Comparison of ENCODE assay signal across 13 mouse cellular contexts in genomic region chr14:32016466-32016865, GRCm38 (mm10). TPM values are rescaled to one million over a fixed set of nuclear protein-coding genes. Genes with fewer than 3 reads are reported as not detected.
DNase-seq lines count a peak whose midpoint lies in the region; ATAC-seq and TF ChIP-seq lines count a peak whose summit lies in the region.
"Had no signal": no experiment of that assay in that cellular context is flagged by ENCODE, and none has a peak within 500 bp of the region (broad histone marks: within the 10 kb centered on the region; RNA-seq: fewer than 3 reads in every experiment).

No protein-coding gene starts in this region.

- no peak overlapping the region for H3K9ac ChIP-seq in hindbrain, embryonic 13.5 days
- no peak overlapping the region for H3K9ac ChIP-seq in limb, embryonic 15.5 days
- no peak overlapping the region for H3K9ac ChIP-seq in neural tube, embryonic 14.5 days (replicated peaks; ENCODE audit: low read depth, low read length)
- no peak overlapping the region for H3K9ac ChIP-seq in heart, embryonic 11.5 days (ENCODE audit: low read depth, low read length)

- TF ChIP-seq CTCF in layer of hippocampus, adult 2 months (conservative IDR thresholded peaks at IDR 0.05), result no peak

- H3K36me3 ChIP-seq in hindbrain, embryonic 13.5 days, result no peaks in the 10 kb centered on the region
- no peaks in the 10 kb centered on the region for H3K36me3 ChIP-seq in limb, embryonic 15.5 days
- no peaks in the 10 kb centered on the region for H3K36me3 ChIP-seq in neural tube, embryonic 14.5 days (ENCODE audit: control insufficient read depth, insufficient read depth, low read length)
- no peaks in the 10 kb centered on the region for H3K36me3 ChIP-seq in heart, embryonic 11.5 days (ENCODE audit: control insufficient read depth, insufficient read depth, low read length)
- H3K36me3 ChIP-seq: heart, embryonic 10.5 days had no signal

- no peak for DNase-seq in layer of hippocampus, adult 2 months (ENCODE audit: low spot score in 2 of 2)
- no peak for DNase-seq in layer of hippocampus, adult 8-10 months (ENCODE audit: low spot score in 2 of 2)
- no peak for DNase-seq in retina, embryonic 14.5 days (ENCODE audit: low spot score)
- DNase-seq in layer of hippocampus, postnatal 10 days (ENCODE audit: low spot score in 2 of 2), result no peak
- DNase-seq: gastrocnemius, postnatal 10 days; spleen, adult 18-20 months had no signal

- peak overlapping the region; percentile 82 for H3K27ac ChIP-seq in layer of hippocampus, adult 2 months
- peak overlapping the region; percentile 88 for H3K27ac ChIP-seq in hindbrain, embryonic 13.5 days
- H3K27ac ChIP-seq in limb, embryonic 15.5 days, result peak overlapping the region; percentile 76
- peak overlapping the region; percentile 69 for H3K27ac ChIP-seq in neural tube, embryonic 14.5 days (ENCODE audit: low read depth, low read length)
- no peak overlapping the region for H3K27ac ChIP-seq in heart, embryonic 11.5 days (ENCODE audit: low read depth, low read length)
- H3K27ac ChIP-seq: macrophage had no signal

- H3K4me3 ChIP-seq in layer of hippocampus, adult 2 months, result no peak overlapping the region
- no peak overlapping the region for H3K4me3 ChIP-seq in hindbrain, embryonic 13.5 days
- H3K4me3 ChIP-seq in limb, embryonic 15.5 days, result no peak overlapping the region
- H3K4me3 ChIP-seq in neural tube, embryonic 14.5 days (ENCODE audit: low read depth, low read length), result no peak overlapping the region
- H3K4me3 ChIP-seq in heart, embryonic 11.5 days (ENCODE audit: low read depth, low read length), result no peak overlapping the region
- H3K4me3 ChIP-seq: heart, embryonic 10.5 days had no signal

- H3K9me3 ChIP-seq in hindbrain, embryonic 13.5 days, result no peaks in the 10 kb centered on the region
- no peaks in the 10 kb centered on the region for H3K9me3 ChIP-seq in limb, embryonic 15.5 days
- H3K9me3 ChIP-seq in neural tube, embryonic 14.5 days (ENCODE audit: control insufficient read depth, low read length), result no peaks in the 10 kb centered on the region
- no peaks in the 10 kb centered on the region for H3K9me3 ChIP-seq in heart, embryonic 11.5 days (replicated peaks; ENCODE audit: control insufficient read depth, low read length)
- H3K9me3 ChIP-seq: heart, embryonic 10.5 days had no signal

- no peak for ATAC-seq in hindbrain, embryonic 13.5 days (ENCODE audit: low FRiP score)
- no peak for ATAC-seq in limb, embryonic 15.5 days (ENCODE audit: insufficient number of reproducible peaks, low FRiP score, low TSS enrichment, low read depth)
- peak; percentile 7; the same call in 1 of the 2 replicates for ATAC-seq in neural tube, embryonic 14.5 days (ENCODE audit: low read depth)
- no peak for ATAC-seq in heart, embryonic 11.5 days (replicated peaks; ENCODE audit: insufficient number of reproducible peaks, low FRiP score, low TSS enrichment)

- H3K4me1 ChIP-seq in hindbrain, embryonic 13.5 days (replicated peaks), result peaks cover 19% of the 10 kb centered on the region
- H3K4me1 ChIP-seq in limb, embryonic 15.5 days, result peaks cover 27% of the 10 kb centered on the region
- 0 out of 2 replicates have a peak, but pooled peaks cover 5% of the 10 kb centered on the region for H3K4me1 ChIP-seq in neural tube, embryonic 14.5 days (ENCODE audit: control insufficient read depth, insufficient read depth, low read length)
- H3K4me1 ChIP-seq in heart, embryonic 11.5 days (ENCODE audit: control insufficient read depth, insufficient read depth, low read length), result peaks cover 4% of the 10 kb centered on the region; the same call in 1 of the 2 replicates

- H3K4me2 ChIP-seq in hindbrain, embryonic 13.5 days, result peak overlapping the region; percentile 34
- H3K4me2 ChIP-seq in limb, embryonic 15.5 days, result peak overlapping the region; percentile 12; the same call in 1 of the 2 replicates
- H3K4me2 ChIP-seq in neural tube, embryonic 14.5 days (ENCODE audit: low read depth, low read length), result peak overlapping the region; percentile 12; the same call in 1 of the 2 replicates
- no peak overlapping the region for H3K4me2 ChIP-seq in heart, embryonic 11.5 days

- WGBS in hindbrain, embryonic 13.5 days, result 79% methylated on average over 3 of the region's 3 CpGs
- WGBS in limb, embryonic 15.5 days, result 55% methylated on average over 3 of the region's 3 CpGs
- WGBS in neural tube, embryonic 14.5 days, result 77% methylated on average over 3 of the region's 3 CpGs
- WGBS in heart, embryonic 11.5 days (ENCODE audit: insufficient replicate concordance), result 74% methylated on average over 3 of the region's 3 CpGs

- H3K27me3 ChIP-seq in hindbrain, embryonic 13.5 days, result no peaks in the 10 kb centered on the region
- no peaks in the 10 kb centered on the region for H3K27me3 ChIP-seq in limb, embryonic 15.5 days
- no peaks in the 10 kb centered on the region for H3K27me3 ChIP-seq in neural tube, embryonic 14.5 days (ENCODE audit: control insufficient read depth, insufficient read depth, low read length)
- H3K27me3 ChIP-seq in heart, embryonic 11.5 days (ENCODE audit: control insufficient read depth, insufficient read depth, low read length), result no peaks in the 10 kb centered on the region

RNA-seq across cellular contexts. Expression of gene Galnt15, which starts 12.3 kb away (rescaled TPM):
- 1 to 10 TPM; 2.3 to 2.4 TPM for total RNA-seq in layer of hippocampus, adult 2 months (2021)
- 1 to 10 TPM; 1.8 to 5.7 (median 3.8) TPM for total RNA-seq in layer of hippocampus, adult 8-10 months (2022)
- 0.19 and 0.22 TPM in 2 replicates for polyA plus RNA-seq in hindbrain, embryonic 13.5 days (2015; fragmentation: Nextera tagmentation; extraction: Ambion mirVana)
- 0.24 and 0.26 TPM in 2 replicates for polyA plus RNA-seq in limb, embryonic 15.5 days (2015; fragmentation: Nextera tagmentation; extraction: Ambion mirVana)
- 0.21 and 0.29 TPM in 2 replicates for polyA plus RNA-seq in neural tube, embryonic 14.5 days (2014; fragmentation: Nextera tagmentation; extraction: Ambion mirVana)
- total RNA-seq in layer of hippocampus, postnatal 10 days (2021), result 1 to 10 TPM; 1.7 to 2.2 TPM
- 0.15 and 0.19 TPM in 2 replicates for polyA plus RNA-seq in heart, embryonic 11.5 days (2014; fragmentation: Nextera tagmentation; extraction: Ambion mirVana)
- total RNA-seq: hematopoietic stem cell, adult 5-6 weeks had no signal
- polyA plus RNA-seq: macrophage had no signal
